ENCODE assay signal across 27 mouse cellular contexts in the genomic region with DNA sequence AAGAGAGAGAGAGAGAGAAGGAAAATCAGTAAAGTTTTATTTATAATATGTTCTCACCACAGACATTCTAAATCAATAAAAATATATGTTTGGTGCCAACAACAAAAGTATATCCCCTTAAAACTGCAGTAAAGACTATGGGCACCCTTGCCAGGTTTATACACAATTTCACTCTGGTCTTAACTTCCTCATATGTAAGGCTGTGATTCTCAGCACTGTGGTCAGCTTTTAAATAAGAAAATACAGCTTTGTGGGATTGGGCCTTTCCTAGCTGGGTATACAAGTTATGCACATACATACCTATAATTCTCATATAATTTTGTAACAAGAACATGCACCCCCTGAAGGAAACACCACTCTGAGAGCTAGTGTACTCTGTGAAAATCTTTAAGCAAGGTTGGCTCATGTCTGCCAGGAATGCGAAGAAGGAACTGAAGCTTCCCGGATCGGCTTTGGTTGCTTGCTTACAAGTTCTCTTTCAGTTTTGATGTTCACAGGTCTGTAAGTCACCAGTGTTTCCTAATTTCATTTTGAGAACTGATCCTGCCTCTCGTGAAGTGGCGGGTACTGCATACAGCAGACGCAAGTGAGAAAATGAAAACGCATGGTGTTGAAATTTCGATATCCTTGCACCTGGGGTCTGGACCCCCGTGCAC. TPM values are rescaled to one million over a fixed set of nuclear protein-coding genes. Genes with fewer than 3 reads are reported as not detected.
DNase-seq lines count a peak whose midpoint lies in the region; ATAC-seq and TF ChIP-seq lines count a peak whose summit lies in the region.
"Had no signal": no experiment of that assay in that cellular context is flagged by ENCODE, and none has a peak within 500 bp of the region (broad histone marks: within the 10 kb centered on the region; RNA-seq: fewer than 3 reads in every experiment).

No protein-coding gene starts in this region.

- peaks cover 29% of the 10 kb centered on the region for H3K4me1 ChIP-seq in embryonic facial prominence, embryonic 12.5 days
- H3K4me1 ChIP-seq in embryonic facial prominence, embryonic 10.5 days, result peaks cover 45% of the 10 kb centered on the region
- peaks cover 56% of the 10 kb centered on the region for H3K4me1 ChIP-seq in embryonic facial prominence, embryonic 14.5 days (ENCODE audit: control insufficient read depth, insufficient read depth, low read length)
- H3K4me1 ChIP-seq in limb, embryonic 14.5 days (ENCODE audit: control insufficient read depth, insufficient read depth, low read length), result peaks cover 63% of the 10 kb centered on the region
- H3K4me1 ChIP-seq in midbrain, embryonic 11.5 days (ENCODE audit: control insufficient read depth, insufficient read depth, low read length), result no peaks in the 10 kb centered on the region; the same call in 1 of the 2 replicates
- H3K4me1 ChIP-seq in forebrain, embryonic 10.5 days, result peaks cover 36% of the 10 kb centered on the region
- H3K4me1 ChIP-seq: liver, embryonic 15.5 days had no signal

- no peak overlapping the region for H3K9ac ChIP-seq in embryonic facial prominence, embryonic 12.5 days
- H3K9ac ChIP-seq in embryonic facial prominence, embryonic 14.5 days (ENCODE audit: low read depth, low read length), result no peak overlapping the region
- H3K9ac ChIP-seq in limb, embryonic 14.5 days (ENCODE audit: low read depth, low read length, severe bottlenecking), result peak overlapping the region; percentile 9; the same call in 1 of the 2 replicates
- H3K9ac ChIP-seq in midbrain, embryonic 11.5 days (ENCODE audit: low read length), result no peak overlapping the region
- H3K9ac ChIP-seq: forebrain, embryonic 15.5 days; heart, embryonic 13.5 days; hindbrain, embryonic 14.5 days; liver, embryonic 15.5 days; lung, embryonic 15.5 days; midbrain, embryonic 13.5 days; stomach, embryonic 15.5 days had no signal

- no peak for TF ChIP-seq POLR2A in limb, embryonic 14.5 days (IDR thresholded peaks at IDR 0.05; ENCODE audit: borderline replicate concordance, extremely low read depth, insufficient read depth, insufficient read length)

- no peaks in the 10 kb centered on the region for H3K27me3 ChIP-seq in embryonic facial prominence, embryonic 12.5 days
- H3K27me3 ChIP-seq in embryonic facial prominence, embryonic 10.5 days (replicated peaks; ENCODE audit: low read depth, poor library complexity, severe bottlenecking), result no peaks in the 10 kb centered on the region
- H3K27me3 ChIP-seq in embryonic facial prominence, embryonic 14.5 days (replicated peaks; ENCODE audit: control insufficient read depth, insufficient read depth, low read length), result no peaks in the 10 kb centered on the region
- no peaks in the 10 kb centered on the region for H3K27me3 ChIP-seq in limb, embryonic 14.5 days (ENCODE audit: control insufficient read depth, insufficient read depth, low read length)
- no peaks in the 10 kb centered on the region for H3K27me3 ChIP-seq in midbrain, embryonic 11.5 days (ENCODE audit: control insufficient read depth, insufficient read depth, low read length)
- H3K27me3 ChIP-seq in forebrain, embryonic 10.5 days (ENCODE audit: poor library complexity, severe bottlenecking), result no peaks in the 10 kb centered on the region
- H3K27me3 ChIP-seq: forebrain, embryonic 15.5 days; heart, embryonic 13.5 days; liver, embryonic 15.5 days; lung, embryonic 15.5 days; megakaryocyte, embryonic 14.5 days; midbrain, embryonic 13.5 days; Patski; stomach, embryonic 15.5 days had no signal

- no peaks in the 10 kb centered on the region for H3K9me3 ChIP-seq in embryonic facial prominence, embryonic 12.5 days
- no peaks in the 10 kb centered on the region for H3K9me3 ChIP-seq in embryonic facial prominence, embryonic 10.5 days
- no peaks in the 10 kb centered on the region for H3K9me3 ChIP-seq in embryonic facial prominence, embryonic 14.5 days (ENCODE audit: control insufficient read depth, low read length)
- H3K9me3 ChIP-seq in limb, embryonic 14.5 days (ENCODE audit: control insufficient read depth, low read length), result no peaks in the 10 kb centered on the region
- no peaks in the 10 kb centered on the region for H3K9me3 ChIP-seq in midbrain, embryonic 11.5 days (ENCODE audit: control insufficient read depth, low read length)
- H3K9me3 ChIP-seq in forebrain, embryonic 10.5 days, result no peaks in the 10 kb centered on the region
- H3K9me3 ChIP-seq: forebrain, embryonic 15.5 days; heart, embryonic 13.5 days; liver, embryonic 15.5 days; lung, embryonic 15.5 days; megakaryocyte, embryonic 14.5 days; midbrain, embryonic 13.5 days; stomach, embryonic 15.5 days had no signal

- DNase-seq in embryonic facial prominence, embryonic 10.5 days (ENCODE audit: low spot score), result no peak
- peak; percentile 25 for DNase-seq in A20 (ENCODE audit: low read depth, low spot score)
- peak; percentile 61 for DNase-seq in embryonic facial prominence, embryonic 14.5 days (ENCODE audit: low spot score)
- DNase-seq in limb, embryonic 14.5 days (ENCODE audit: low spot score), result no peak
- no peak for DNase-seq in adrenal gland, postnatal 14 days
- DNase-seq in midbrain, embryonic 11.5 days (ENCODE audit: low spot score, missing footprints), result no peak
- no peak for DNase-seq in forebrain, embryonic 10.5 days (ENCODE audit: extremely low spot score, low spot score)
- DNase-seq: adrenal gland, postnatal 36 days; cerebellum, adult 2 months; cerebellum, postnatal 14 days; heart, postnatal 10 days; kidney, adult 11 months; kidney, postnatal 14 days; retina, postnatal 1 day; right cerebral cortex, postnatal 14 days had no signal

- ATAC-seq in embryonic facial prominence, embryonic 12.5 days (ENCODE audit: insufficient number of reproducible peaks, insufficient read depth, low FRiP score, low TSS enrichment), result no peak
- ATAC-seq in embryonic facial prominence, embryonic 14.5 days (ENCODE audit: low read depth), result peak; percentile 22; the same call in 1 of the 2 replicates
- no peak for ATAC-seq in limb, embryonic 14.5 days (ENCODE audit: low FRiP score, low read depth)
- ATAC-seq in midbrain, embryonic 11.5 days (ENCODE audit: low FRiP score), result no peak
- ATAC-seq: forebrain, embryonic 15.5 days; midbrain, embryonic 13.5 days; Patski had no signal

- no peak overlapping the region for H3K4me2 ChIP-seq in embryonic facial prominence, embryonic 12.5 days (replicated peaks)
- H3K4me2 ChIP-seq in embryonic facial prominence, embryonic 14.5 days (ENCODE audit: low read depth, low read length), result no peak overlapping the region
- no peak overlapping the region for H3K4me2 ChIP-seq in limb, embryonic 14.5 days (replicated peaks; ENCODE audit: low read depth, low read length, severe bottlenecking)
- H3K4me2 ChIP-seq in midbrain, embryonic 11.5 days, result no peak overlapping the region
- H3K4me2 ChIP-seq: forebrain, embryonic 15.5 days; heart, embryonic 13.5 days; hindbrain, embryonic 14.5 days; liver, embryonic 15.5 days; lung, embryonic 15.5 days; midbrain, embryonic 13.5 days; stomach, embryonic 15.5 days had no signal

- H3K4me3 ChIP-seq in embryonic facial prominence, embryonic 12.5 days, result no peak overlapping the region
- no peak overlapping the region for H3K4me3 ChIP-seq in embryonic facial prominence, embryonic 10.5 days
- H3K4me3 ChIP-seq in embryonic facial prominence, embryonic 14.5 days (ENCODE audit: low read depth, low read length), result no peak overlapping the region
- no peak overlapping the region for H3K4me3 ChIP-seq in limb, embryonic 14.5 days (replicated peaks; ENCODE audit: low read length)
- H3K4me3 ChIP-seq in midbrain, embryonic 11.5 days (ENCODE audit: low read depth, low read length), result no peak overlapping the region
- no peak overlapping the region for H3K4me3 ChIP-seq in forebrain, embryonic 10.5 days
- H3K4me3 ChIP-seq: forebrain, embryonic 15.5 days; heart, embryonic 13.5 days; liver, embryonic 15.5 days; lung, embryonic 15.5 days; megakaryocyte, embryonic 14.5 days; midbrain, embryonic 13.5 days; stomach, embryonic 15.5 days had no signal

- peaks cover 8% of the 10 kb centered on the region; the same call in 1 of the 2 replicates for H3K36me3 ChIP-seq in embryonic facial prominence, embryonic 12.5 days
- H3K36me3 ChIP-seq in embryonic facial prominence, embryonic 10.5 days (replicated peaks), result peaks cover 36% of the 10 kb centered on the region
- H3K36me3 ChIP-seq in embryonic facial prominence, embryonic 14.5 days (ENCODE audit: control insufficient read depth, insufficient read depth, low read length), result no peaks in the 10 kb centered on the region
- H3K36me3 ChIP-seq in limb, embryonic 14.5 days (ENCODE audit: control insufficient read depth, insufficient read depth, low read length), result peaks cover 14% of the 10 kb centered on the region; the same call in 1 of the 2 replicates
- no peaks in the 10 kb centered on the region for H3K36me3 ChIP-seq in midbrain, embryonic 11.5 days (ENCODE audit: control insufficient read depth, insufficient read depth, low read length)
- H3K36me3 ChIP-seq in forebrain, embryonic 10.5 days (replicated peaks), result no peaks in the 10 kb centered on the region
- H3K36me3 ChIP-seq: forebrain, embryonic 15.5 days; heart, embryonic 13.5 days; liver, embryonic 15.5 days; lung, embryonic 15.5 days; midbrain, embryonic 13.5 days; stomach, embryonic 15.5 days had no signal

- 68% methylated on average over 9 of the region's 9 CpGs for WGBS in embryonic facial prominence, embryonic 12.5 days
- 81% methylated on average over 9 of the region's 9 CpGs for WGBS in embryonic facial prominence, embryonic 10.5 days
- WGBS in embryonic facial prominence, embryonic 14.5 days, result 54% methylated on average over 9 of the region's 9 CpGs
- WGBS in limb, embryonic 14.5 days, result 46% methylated on average over 9 of the region's 9 CpGs
- WGBS in midbrain, embryonic 11.5 days, result 87% methylated on average over 9 of the region's 9 CpGs
- 89% methylated on average over 9 of the region's 9 CpGs for WGBS in forebrain, embryonic 10.5 days

- 0 out of 2 replicates have a peak overlapping the region, but pooled peaks have one; percentile 17 for H3K27ac ChIP-seq in embryonic facial prominence, embryonic 12.5 days
- no peak overlapping the region for H3K27ac ChIP-seq in embryonic facial prominence, embryonic 10.5 days (replicated peaks)
- peak overlapping the region; percentile 48 for H3K27ac ChIP-seq in embryonic facial prominence, embryonic 14.5 days (replicated peaks; ENCODE audit: low read depth, low read length)
- H3K27ac ChIP-seq in limb, embryonic 14.5 days (replicated peaks; ENCODE audit: low read depth, low read length), result 0 out of 2 replicates have a peak overlapping the region, but pooled peaks have one; percentile 10
- no peak overlapping the region for H3K27ac ChIP-seq in midbrain, embryonic 11.5 days (ENCODE audit: low read depth, low read length)
- no peak overlapping the region for H3K27ac ChIP-seq in forebrain, embryonic 10.5 days
- H3K27ac ChIP-seq: forebrain, embryonic 15.5 days; heart, embryonic 13.5 days; hindbrain, embryonic 14.5 days; liver, embryonic 15.5 days; lung, embryonic 15.5 days; midbrain, embryonic 13.5 days; stomach, embryonic 15.5 days had no signal

RNA-seq across cellular contexts. Expression of gene Prrx1, which starts 29.4 kb away (rescaled TPM):
- 180 and 186 TPM in 2 replicates for polyA plus RNA-seq in embryonic facial prominence, embryonic 12.5 days (2016; fragmentation: Nextera tagmentation; extraction: Ambion mirVana)
- polyA plus RNA-seq in embryonic facial prominence, embryonic 10.5 days (2016; fragmentation: Nextera tagmentation; extraction: Ambion mirVana), result 128 TPM in 2 replicates
- 100 and 105 TPM in 2 replicates for polyA plus RNA-seq in embryonic facial prominence, embryonic 14.5 days (2014; fragmentation: Nextera tagmentation; extraction: Ambion mirVana)
- 122 and 123 TPM in 2 replicates for polyA plus RNA-seq in limb, embryonic 14.5 days (2012; rRNA removed)
- 114 and 134 TPM in 2 replicates for polyA plus RNA-seq in limb, embryonic 14.5 days (2014; fragmentation: Nextera tagmentation; extraction: Ambion mirVana)
- 9.8 and 11.2 TPM in 2 replicates for total RNA-seq in adrenal gland, postnatal 14 days (2021)
- 14.2 and 16.5 TPM in 2 replicates for polyA plus RNA-seq in midbrain, embryonic 11.5 days (2014; fragmentation: Nextera tagmentation; extraction: Ambion mirVana)
- 32.2 and 35.9 TPM in 2 replicates for polyA plus RNA-seq in forebrain, embryonic 10.5 days (2016; fragmentation: Nextera tagmentation; extraction: Ambion mirVana)
- total RNA-seq: hematopoietic stem cell, adult 5-6 weeks; MEL had no signal

Comparison
In these comparisons a context has a peak if more than half of its experiments do, and no peak if none do; other contexts are left out.
1. H3K27ac ChIP-seq: peak in embryonic facial prominence, embryonic 12.5 days (single experiment), embryonic facial prominence, embryonic 14.5 days (single experiment) and limb, embryonic 14.5 days (single experiment); none in embryonic facial prominence, embryonic 10.5 days (single experiment), midbrain, embryonic 11.5 days (single experiment) and forebrain, embryonic 10.5 days (single experiment).
2. DNase-seq: peak in A20 (single experiment) and embryonic facial prominence, embryonic 14.5 days (single experiment); none in embryonic facial prominence, embryonic 10.5 days (single experiment), limb, embryonic 14.5 days (single experiment), adrenal gland, postnatal 14 days (single experiment), midbrain, embryonic 11.5 days (single experiment) and forebrain, embryonic 10.5 days (single experiment).